Mouse (Mus musculus): Measurements from ENCODE around the gene Ppm1b. TPM values are rescaled to one million over a fixed set of nuclear protein-coding genes. Genes with fewer than 3 reads are reported as not detected.

Ppm1b gene
- polyA plus RNA-seq, 1 experiment from 2014 or later: 54.6 TPM

GRCm38 (mm10) chr17:84966231-84966630, 9.7 kb downstream of the Ppm1b start:
- no peaks in the 10 kb centered on the region for H3K36me3 ChIP-seq (ENCODE audit: control insufficient read depth, insufficient read depth, low read length)
- no peak for ATAC-seq (ENCODE audit: low read depth)
- no peak overlapping the region for H3K9ac ChIP-seq (ENCODE audit: low read length)
- no peak overlapping the region for H3K4me3 ChIP-seq (ENCODE audit: low read length)
- H3K27me3 ChIP-seq (ENCODE audit: control insufficient read depth, insufficient read depth, low read depth, low read length): no peaks in the 10 kb centered on the region
- H3K4me1 ChIP-seq (replicated peaks; ENCODE audit: control insufficient read depth, insufficient read depth, low read length): peaks cover 6% of the 10 kb centered on the region
- H3K4me2 ChIP-seq (ENCODE audit: low read depth, low read length): no peak overlapping the region
- no peak overlapping the region for H3K27ac ChIP-seq (ENCODE audit: low read length)
- WGBS: 90% methylated on average over 1 of the region's 1 CpGs
- H3K9me3 ChIP-seq (ENCODE audit: control insufficient read depth, low read length): peaks cover 2% of the 10 kb centered on the region; the same call in 1 of the 2 replicates

- Histone ChIP-seq H3K9me3 (ENCODE audit: control insufficient read depth, low read length) (peaks cover 2% of the 10 kb centered on the region; the same call in 1 of the 2 replicates), H3K4me2 (ENCODE audit: low read depth, low read length) (no peak overlapping the region), H3K4me1 (replicated peaks; ENCODE audit: control insufficient read depth, insufficient read depth, low read length) (peaks cover 1% of the 10 kb centered on the region; the same call in 1 of the 2 replicates), H3K9ac (ENCODE audit: low read length) (no peak overlapping the region), H3K36me3 (ENCODE audit: control insufficient read depth, insufficient read depth, low read length) (no peaks in the 10 kb centered on the region), H3K27me3 (ENCODE audit: control insufficient read depth, insufficient read depth, low read depth, low read length) (no peaks in the 10 kb centered on the region), H3K27ac (ENCODE audit: low read length) (no peak overlapping the region), H3K4me3 (ENCODE audit: low read length) (no peak overlapping the region)
- ATAC-seq (ENCODE audit: low read depth): no peak
- WGBS: 57% methylated on average over 1 of the region's 1 CpGs
Observed at GRCm38 (mm10) chr17:84967045-84967444, 10.5 kb downstream of the Ppm1b start.

GRCm38 (mm10) chr17:84969916-84970315, 13.4 kb downstream of the Ppm1b start:
- Histone ChIP-seq H3K4me1 (replicated peaks; ENCODE audit: control insufficient read depth, insufficient read depth, low read length) (no peaks in the 10 kb centered on the region), H3K9ac (ENCODE audit: low read length) (no peak overlapping the region), H3K9me3 (ENCODE audit: control insufficient read depth, low read length) (peaks cover 2% of the 10 kb centered on the region; the same call in 1 of the 2 replicates), H3K27ac (ENCODE audit: low read length) (no peak overlapping the region), H3K4me2 (ENCODE audit: low read depth, low read length) (no peak overlapping the region), H3K36me3 (ENCODE audit: control insufficient read depth, insufficient read depth, low read length) (no peaks in the 10 kb centered on the region), H3K4me3 (ENCODE audit: low read length) (no peak overlapping the region), H3K27me3 (ENCODE audit: control insufficient read depth, insufficient read depth, low read depth, low read length) (no peaks in the 10 kb centered on the region)
- 87% methylated on average over 8 of the region's 8 CpGs for WGBS
- ATAC-seq (ENCODE audit: low read depth): no peak

GRCm38 (mm10) chr17:84981721-84982120, 25.2 kb downstream of the Ppm1b start:
- ATAC-seq (ENCODE audit: low read depth): no peak
- Histone ChIP-seq H3K4me3 (ENCODE audit: low read length) (no peak overlapping the region), H3K4me2 (ENCODE audit: low read depth, low read length) (no peak overlapping the region), H3K9ac (ENCODE audit: low read length) (no peak overlapping the region), H3K4me1 (replicated peaks; ENCODE audit: control insufficient read depth, insufficient read depth, low read length) (no peaks in the 10 kb centered on the region), H3K27me3 (ENCODE audit: control insufficient read depth, insufficient read depth, low read depth, low read length) (no peaks in the 10 kb centered on the region), H3K36me3 (ENCODE audit: control insufficient read depth, insufficient read depth, low read length) (peaks cover 2% of the 10 kb centered on the region; the same call in 1 of the 2 replicates), H3K27ac (ENCODE audit: low read length) (no peak overlapping the region), H3K9me3 (ENCODE audit: control insufficient read depth, low read length) (no peaks in the 10 kb centered on the region; the same call in 1 of the 2 replicates)
- 89% methylated on average over 1 of the region's 1 CpGs for WGBS

GRCm38 (mm10) chr17:84982735-84983134, 26.2 kb downstream of the Ppm1b start:
- Histone ChIP-seq H3K4me2 (ENCODE audit: low read depth, low read length) (no peak overlapping the region), H3K9ac (ENCODE audit: low read length) (no peak overlapping the region), H3K9me3 (ENCODE audit: control insufficient read depth, low read length) (no peaks in the 10 kb centered on the region), H3K4me3 (ENCODE audit: low read length) (no peak overlapping the region), H3K27me3 (ENCODE audit: control insufficient read depth, insufficient read depth, low read depth, low read length) (no peaks in the 10 kb centered on the region), H3K4me1 (replicated peaks; ENCODE audit: control insufficient read depth, insufficient read depth, low read length) (no peaks in the 10 kb centered on the region), H3K36me3 (ENCODE audit: control insufficient read depth, insufficient read depth, low read length) (0 out of 2 replicates have a peak, but pooled peaks cover 2% of the 10 kb centered on the region), H3K27ac (ENCODE audit: low read length) (no peak overlapping the region)
- ATAC-seq (ENCODE audit: low read depth): no peak
- WGBS: 71% methylated on average over 2 of the region's 2 CpGs

- no peaks in the 10 kb centered on the region for H3K27me3 ChIP-seq (ENCODE audit: control insufficient read depth, insufficient read depth, low read depth, low read length)
- H3K27ac ChIP-seq (ENCODE audit: low read length): no peak overlapping the region
- WGBS: 34% methylated on average over 5 of the region's 5 CpGs
- H3K9me3 ChIP-seq (ENCODE audit: control insufficient read depth, low read length): no peaks in the 10 kb centered on the region
- H3K4me1 ChIP-seq (replicated peaks; ENCODE audit: control insufficient read depth, insufficient read depth, low read length): no peaks in the 10 kb centered on the region
- no peaks in the 10 kb centered on the region for H3K36me3 ChIP-seq (ENCODE audit: control insufficient read depth, insufficient read depth, low read length)
- H3K9ac ChIP-seq (ENCODE audit: low read length): no peak overlapping the region
- H3K4me3 ChIP-seq (ENCODE audit: low read length): no peak overlapping the region
- no peak for ATAC-seq (ENCODE audit: low read depth)
- no peak overlapping the region for H3K4me2 ChIP-seq (ENCODE audit: low read depth, low read length)
Observed at GRCm38 (mm10) chr17:84986368-84986767, 29.8 kb downstream of the Ppm1b start.

GRCm38 (mm10) chr17:84987834-84988410, 31.4 kb downstream of the Ppm1b start:
- peak; percentile 52; the same call in 1 of the 2 replicates for ATAC-seq (ENCODE audit: low read depth)
- Histone ChIP-seq H3K4me3 (ENCODE audit: low read length) (no peak overlapping the region), H3K9me3 (ENCODE audit: control insufficient read depth, low read length) (no peaks in the 10 kb centered on the region), H3K9ac (ENCODE audit: low read length) (no peak overlapping the region), H3K27me3 (ENCODE audit: control insufficient read depth, insufficient read depth, low read depth, low read length) (no peaks in the 10 kb centered on the region), H3K36me3 (ENCODE audit: control insufficient read depth, insufficient read depth, low read length) (no peaks in the 10 kb centered on the region), H3K4me2 (ENCODE audit: low read depth, low read length) (no peak overlapping the region), H3K27ac (ENCODE audit: low read length) (no peak overlapping the region), H3K4me1 (replicated peaks; ENCODE audit: control insufficient read depth, insufficient read depth, low read length) (no peaks in the 10 kb centered on the region)
- WGBS: 72% methylated on average over 3 of the region's 3 CpGs

GRCm38 (mm10) chr17:84988514-84988913, 32.0 kb downstream of the Ppm1b start:
- no peak overlapping the region for H3K4me2 ChIP-seq (ENCODE audit: low read depth, low read length)
- no peak for ATAC-seq (ENCODE audit: low read depth)
- no peaks in the 10 kb centered on the region for H3K4me1 ChIP-seq (replicated peaks; ENCODE audit: control insufficient read depth, insufficient read depth, low read length)
- H3K36me3 ChIP-seq (ENCODE audit: control insufficient read depth, insufficient read depth, low read length): no peaks in the 10 kb centered on the region
- H3K4me3 ChIP-seq (ENCODE audit: low read length): no peak overlapping the region
- no peak overlapping the region for H3K9ac ChIP-seq (ENCODE audit: low read length)
- H3K27me3 ChIP-seq (ENCODE audit: control insufficient read depth, insufficient read depth, low read depth, low read length): no peaks in the 10 kb centered on the region
- no peaks in the 10 kb centered on the region for H3K9me3 ChIP-seq (ENCODE audit: control insufficient read depth, low read length)
- H3K27ac ChIP-seq (ENCODE audit: low read length): no peak overlapping the region

- no peaks in the 10 kb centered on the region for H3K27me3 ChIP-seq (ENCODE audit: control insufficient read depth, insufficient read depth, low read depth, low read length)
- no peak overlapping the region for H3K9ac ChIP-seq (ENCODE audit: low read length)
- H3K4me2 ChIP-seq (ENCODE audit: low read depth, low read length): no peak overlapping the region
- WGBS: 53% methylated on average over 6 of the region's 6 CpGs
- H3K36me3 ChIP-seq (ENCODE audit: control insufficient read depth, insufficient read depth, low read length): peaks cover 5% of the 10 kb centered on the region
- H3K4me3 ChIP-seq (ENCODE audit: low read length): no peak overlapping the region
- H3K27ac ChIP-seq (ENCODE audit: low read length): no peak overlapping the region
- peak; percentile 60; the same call in 1 of the 2 replicates for ATAC-seq (ENCODE audit: low read depth)
- H3K4me1 ChIP-seq (replicated peaks; ENCODE audit: control insufficient read depth, insufficient read depth, low read length): peaks cover 5% of the 10 kb centered on the region; the same call in 1 of the 2 replicates
- H3K9me3 ChIP-seq (ENCODE audit: control insufficient read depth, low read length): no peaks in the 10 kb centered on the region
Observed at GRCm38 (mm10) chr17:84995844-84996243, 39.3 kb downstream of the Ppm1b start.

All from lung, embryonic 16.5 days (tissue).